14 mouse cellular contexts compared by ENCODE assay signal in genomic region chr1:119317006-119317405, GRCm38 (mm10).
"Had no signal": no experiment of that assay in that cellular context is flagged by ENCODE, and none has a peak within 500 bp of the region (broad histone marks: within the 10 kb centered on the region; RNA-seq: fewer than 3 reads in every experiment).

No protein-coding gene starts in this region.

- H3K36me3 ChIP-seq: liver, embryonic 12.5 days; midbrain, embryonic 13.5 days; midbrain, embryonic 15.5 days; neural tube, embryonic 12.5 days; stomach, embryonic 15.5 days had no signal

- H3K9ac ChIP-seq: liver, embryonic 12.5 days; liver, embryonic 14.5 days; lung, embryonic 14.5 days; midbrain, embryonic 13.5 days; midbrain, embryonic 15.5 days; neural tube, embryonic 12.5 days; stomach, embryonic 15.5 days had no signal

- ATAC-seq: liver, embryonic 12.5 days; midbrain, embryonic 13.5 days; midbrain, embryonic 15.5 days had no signal

- H3K4me1 ChIP-seq: liver, embryonic 12.5 days; megakaryocyte, embryonic 14.5 days; midbrain, embryonic 13.5 days; midbrain, embryonic 15.5 days; neural tube, embryonic 12.5 days; stomach, embryonic 15.5 days had no signal

- H3K4me3 ChIP-seq: liver, embryonic 12.5 days; megakaryocyte, embryonic 14.5 days; midbrain, embryonic 13.5 days; midbrain, embryonic 15.5 days; neural tube, embryonic 12.5 days; stomach, embryonic 15.5 days had no signal

- DNase-seq: lung, embryonic 14.5 days; right cerebral cortex, postnatal 14 days; thymus, postnatal 14 days; thymus, postnatal 36 days had no signal

- H3K9me3 ChIP-seq: liver, embryonic 12.5 days; midbrain, embryonic 13.5 days; midbrain, embryonic 15.5 days; neural tube, embryonic 12.5 days; stomach, embryonic 15.5 days had no signal

- H3K4me2 ChIP-seq: liver, embryonic 12.5 days; lung, embryonic 14.5 days; midbrain, embryonic 11.5 days; midbrain, embryonic 13.5 days; midbrain, embryonic 15.5 days; neural tube, embryonic 12.5 days; stomach, embryonic 15.5 days had no signal

- H3K27me3 ChIP-seq: liver, embryonic 12.5 days; megakaryocyte, embryonic 14.5 days; midbrain, embryonic 15.5 days; neural tube, embryonic 12.5 days; stomach, embryonic 15.5 days had no signal

- H3K27ac ChIP-seq: liver, embryonic 12.5 days; liver, embryonic 14.5 days; macrophage; midbrain, embryonic 13.5 days; midbrain, embryonic 15.5 days; neural tube, embryonic 12.5 days; stomach, embryonic 15.5 days; stomach, postnatal 0 days had no signal
